Mouse (Mus musculus) ES-E14 (cell line): ENCODE measurements at regions not wholly inside any gene's neighbourhood (a gene's known extent, or its start where the extent isn't known, plus 50 kb on each side); places are given as distances from the start of the nearest gene placed in this dataset.
"Not testable (repeated sequence)": the region's sequence is repeated elsewhere in the genome, so short reads cannot be mapped to it uniquely, and the experiment has no call there.

Source experiments
- DNase-seq: peaks from one replicate; pipeline ENCODE4 v3.0.0-alpha.2; 2013; ENCODE audit warnings: low read depth, low spot score
- H3K27ac ChIP-seq: 2 replicates; pipeline ENCODE4 v1.5.1; 2012; ENCODE audit warnings: low read depth, mild to moderate bottlenecking, low read length, moderate library complexity, mixed read lengths; ENCODE audit not compliant: poor library complexity, insufficient read depth, severe bottlenecking
- H3K36me3 ChIP-seq: 2 replicates; pipeline ENCODE4 v1.6.1; 2012; ENCODE audit warnings: mild to moderate bottlenecking, low read length, moderate library complexity, mixed read lengths; ENCODE audit not compliant: control insufficient read depth, poor library complexity, insufficient read depth, severe bottlenecking
- H3K4me1 ChIP-seq, 2 experiments: fragments of 150-350 bp in 1 of 2; sonication (generic) in 1 of 2; 2 replicates each; pipeline ENCODE4 v1.6.1; 2012; ENCODE audit warnings: low read length in 2 of 2, mild to moderate bottlenecking in 1 of 2, mixed read lengths in 1 of 2; ENCODE audit not compliant: control insufficient read depth in 2 of 2, insufficient read depth in 2 of 2, poor library complexity in 1 of 2
- H3K4me3 ChIP-seq, 2 experiments: fragments of 150-350 bp in 1 of 2; sonication (generic) in 1 of 2; 2 replicates each; pipeline ENCODE4 v1.5.1; 2012; ENCODE audit warnings: low read length in 2 of 2, low read depth in 1 of 2, mild to moderate bottlenecking in 1 of 2, mixed read lengths in 1 of 2; ENCODE audit not compliant: insufficient read depth in 1 of 2, poor library complexity in 1 of 2, severe bottlenecking in 1 of 2
- H3K9ac ChIP-seq: 2 replicates; pipeline ENCODE4 v1.6.1; 2012; ENCODE audit warnings: low read depth, mild to moderate bottlenecking, low read length, mixed read lengths; ENCODE audit not compliant: poor library complexity, insufficient read depth, severe bottlenecking
- H3K9me3 ChIP-seq: fragments of 150-350 bp; sonication (generic); 2 replicates; pipeline ENCODE4 v1.6.1; 2012; ENCODE audit warnings: low read depth, mild to moderate bottlenecking, low read length; ENCODE audit not compliant: control insufficient read depth, insufficient read depth
- CHD2 ChIP-seq: IDR thresholded peaks from 2 replicates; pipeline ENCODE4 v1.6.1; 2014; ENCODE audit warnings: mild to moderate bottlenecking, low read depth, low read length, inconsistent platforms
- HCFC1 ChIP-seq: IDR thresholded peaks from 2 replicates; pipeline ENCODE4 v1.6.1; 2012; ENCODE audit warnings: low read length, inconsistent platforms, borderline replicate concordance; ENCODE audit not compliant: insufficient read depth
- MAFK ChIP-seq: IDR thresholded peaks from 2 replicates; pipeline ENCODE4 v1.6.1; 2014; ENCODE audit warnings: mild to moderate bottlenecking, low read depth, low read length, inconsistent platforms; ENCODE audit not compliant: insufficient read depth
- ZC3H11A ChIP-seq: IDR thresholded peaks from 2 replicates; pipeline ENCODE4 v1.6.1; 2012; ENCODE audit warnings: low read depth, mild to moderate bottlenecking, inconsistent platforms, low read length, borderline replicate concordance
- ZNF384 ChIP-seq: IDR thresholded peaks from 2 replicates; pipeline ENCODE4 v1.6.1; 2012; ENCODE audit warnings: low read depth, low read length, inconsistent platforms
- in situ Hi-C, 2 experiments: fragments of 600-800 bp; cut with MboI; formaldehyde crosslinking; loops; one replicate each; pipeline ENCODE4 v1.15.1; 2025; ENCODE audit warnings: low sequenced_read_pairs in 2 of 2, inconsistent platforms in 1 of 2; ENCODE audit not compliant: unreplicated experiment in 2 of 2

DNA sequence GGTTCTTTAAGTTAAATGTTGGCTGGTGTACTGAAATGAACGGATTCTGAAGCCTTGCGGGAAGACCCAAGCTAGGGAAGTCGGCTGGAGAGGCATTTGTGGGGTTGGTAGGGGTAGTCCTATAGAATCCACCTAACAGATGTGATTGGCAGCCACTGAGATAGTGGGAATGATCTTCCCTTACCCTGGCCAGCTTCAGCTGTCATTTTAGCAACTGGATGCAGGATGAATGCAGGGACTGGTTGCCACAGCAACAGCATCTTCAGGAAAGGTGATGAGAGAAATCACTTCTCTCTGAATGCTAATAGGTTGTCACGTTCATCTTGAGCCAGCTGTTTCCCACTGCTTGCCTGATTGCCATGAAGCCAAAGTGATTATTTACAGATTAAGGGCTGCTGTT is 224.5 kb downstream of the Dact1 start:
- DNase-seq = no peak
- Histone ChIP-seq H3K4me1 (no peaks in the 10 kb centered on the region), H3K36me3 (no peaks in the 10 kb centered on the region), H3K4me3 (no peak overlapping the region), H3K27ac (no peak overlapping the region), H3K9me3 (no peaks in the 10 kb centered on the region), H3K9ac (no peak overlapping the region)
- TF ChIP-seq CHD2 (no peak), ZNF384 (no peak), HCFC1 (no peak), MAFK (no peak), ZC3H11A (no peak)
- in situ Hi-C loops = no loop called here

DNA sequence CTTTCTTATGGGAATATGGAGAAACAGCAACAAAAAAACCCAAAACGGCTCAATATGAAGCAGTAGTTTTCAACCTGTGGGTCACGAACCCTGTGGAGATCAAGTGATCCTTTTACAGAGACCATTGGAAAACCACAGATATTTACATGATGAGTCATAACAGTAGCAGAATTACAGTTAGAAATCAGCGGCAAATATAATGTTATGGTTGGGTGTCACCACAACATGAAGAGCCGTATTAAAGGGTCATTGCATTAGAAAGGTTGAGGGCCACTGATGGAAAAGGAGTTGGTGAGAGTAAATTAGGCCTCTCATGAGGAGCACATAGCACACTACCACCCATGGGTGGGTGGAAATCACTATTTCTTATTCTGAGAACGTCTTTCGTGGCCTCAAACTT is 225.6 kb downstream of the Dact1 start:
- TF ChIP-seq MAFK (no peak), ZC3H11A (no peak), HCFC1 (no peak)
- Histone ChIP-seq H3K36me3 (no peaks in the 10 kb centered on the region), H3K4me3 (no peak overlapping the region), H3K9ac (no peak overlapping the region), H3K9me3 (no peaks in the 10 kb centered on the region), H3K27ac (no peak overlapping the region), H3K4me1 (no peaks in the 10 kb centered on the region)
- no peak for DNase-seq
- in situ Hi-C loops = no loop called here

DNA sequence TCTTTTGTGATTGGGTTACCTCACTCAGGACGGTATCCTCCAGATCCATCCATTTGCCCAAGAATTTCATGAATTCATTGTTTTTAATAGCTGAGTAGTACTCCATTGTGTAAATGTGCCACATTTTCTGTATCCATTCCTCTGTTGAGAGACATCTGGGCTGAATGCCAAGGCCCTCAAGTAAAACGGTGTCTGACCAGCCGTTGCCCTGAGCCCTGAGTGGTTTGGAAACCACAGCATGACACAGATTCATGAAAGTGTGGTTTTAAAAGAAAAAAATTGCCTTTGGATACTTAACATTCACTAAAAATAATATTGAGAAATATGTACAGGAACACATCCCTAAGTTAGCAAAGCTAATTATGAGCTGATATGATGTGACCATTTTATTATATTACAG is 226.1 kb downstream of the Dact1 start:
- H3K9ac ChIP-seq, H3K4me3 ChIP-seq, H3K36me3 ChIP-seq, H3K4me1 ChIP-seq, in situ Hi-C loops, H3K27ac ChIP-seq, DNase-seq, H3K9me3 ChIP-seq: not testable (repeated sequence)

DNA sequence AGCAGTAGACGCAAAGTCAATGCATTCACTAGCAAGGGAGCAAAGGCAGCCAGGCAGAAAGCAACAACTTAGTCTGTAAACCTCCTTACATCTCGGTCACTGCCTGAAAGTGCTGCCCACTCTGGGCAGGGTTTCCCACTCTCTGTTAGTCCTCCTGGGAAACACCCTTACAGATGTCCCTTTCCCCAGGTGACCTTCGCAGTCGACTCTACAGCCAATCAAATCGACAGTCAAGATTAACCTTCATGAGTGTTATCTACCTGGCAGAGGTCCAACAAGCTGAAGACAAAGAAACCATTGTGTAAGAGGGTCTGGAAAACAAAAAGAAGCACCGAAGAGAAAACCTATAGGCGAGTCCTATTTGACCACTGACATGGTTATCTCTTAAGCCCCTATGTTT is 229.0 kb downstream of the Dact1 start:
- H3K4me1 ChIP-seq = no peaks in the 10 kb centered on the region
- no peaks in the 10 kb centered on the region for H3K9me3 ChIP-seq
- no peak for DNase-seq
- no peak overlapping the region for H3K4me3 ChIP-seq
- H3K36me3 ChIP-seq = no peaks in the 10 kb centered on the region
- no peak overlapping the region for H3K9ac ChIP-seq
- in situ Hi-C loops = no loop called here
- no peak overlapping the region for H3K27ac ChIP-seq
- TF ChIP-seq ZNF384 (no peak), HCFC1 (no peak), CHD2 (no peak), MAFK (no peak), ZC3H11A (no peak)

DNA sequence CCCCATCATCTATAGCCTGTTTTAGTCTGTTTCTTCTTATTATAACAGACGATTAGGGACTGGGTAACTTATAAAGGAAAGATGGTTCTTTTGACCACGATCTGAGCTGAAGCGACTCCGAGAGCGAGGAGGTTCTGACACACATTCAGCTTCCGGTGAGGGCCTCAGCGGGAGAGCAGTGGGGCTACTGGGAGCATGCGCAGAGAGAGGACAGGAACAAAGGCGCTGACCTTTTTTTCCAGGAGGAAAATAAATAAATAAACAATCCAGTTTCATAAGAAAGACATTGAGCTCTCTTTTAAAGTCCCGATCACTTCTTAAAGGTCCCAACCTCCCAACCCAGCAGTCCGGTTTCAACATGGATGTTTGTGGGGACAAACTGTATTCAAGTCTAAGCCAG is 230.6 kb downstream of the Dact1 start:
- H3K9ac ChIP-seq = no peak overlapping the region
- H3K4me1 ChIP-seq = no peaks in the 10 kb centered on the region
- H3K9me3 ChIP-seq = no peaks in the 10 kb centered on the region
- DNase-seq = no peak
- H3K4me3 ChIP-seq = no peak overlapping the region
- no peak overlapping the region for H3K27ac ChIP-seq
- in situ Hi-C loops = no loop called here
- TF ChIP-seq HCFC1 (no peak), ZNF384 (no peak), ZC3H11A (no peak), CHD2 (no peak), MAFK (no peak)
- H3K36me3 ChIP-seq = no peaks in the 10 kb centered on the region
